Mouse (Mus musculus) brain, embryonic 18.5 days (tissue): ENCODE results near the gene Ppp2ca.
"Not testable (repeated sequence)": the region's sequence is repeated elsewhere in the genome, so short reads cannot be mapped to it uniquely, and the experiment has no call there.

ENCODE experiments used
- DNase-seq: peaks from one replicate; pipeline ENCODE4 v3.0.0-alpha.2; 2012; ENCODE audit warnings: low read depth, low spot score

Ppp2ca gene

DNA sequence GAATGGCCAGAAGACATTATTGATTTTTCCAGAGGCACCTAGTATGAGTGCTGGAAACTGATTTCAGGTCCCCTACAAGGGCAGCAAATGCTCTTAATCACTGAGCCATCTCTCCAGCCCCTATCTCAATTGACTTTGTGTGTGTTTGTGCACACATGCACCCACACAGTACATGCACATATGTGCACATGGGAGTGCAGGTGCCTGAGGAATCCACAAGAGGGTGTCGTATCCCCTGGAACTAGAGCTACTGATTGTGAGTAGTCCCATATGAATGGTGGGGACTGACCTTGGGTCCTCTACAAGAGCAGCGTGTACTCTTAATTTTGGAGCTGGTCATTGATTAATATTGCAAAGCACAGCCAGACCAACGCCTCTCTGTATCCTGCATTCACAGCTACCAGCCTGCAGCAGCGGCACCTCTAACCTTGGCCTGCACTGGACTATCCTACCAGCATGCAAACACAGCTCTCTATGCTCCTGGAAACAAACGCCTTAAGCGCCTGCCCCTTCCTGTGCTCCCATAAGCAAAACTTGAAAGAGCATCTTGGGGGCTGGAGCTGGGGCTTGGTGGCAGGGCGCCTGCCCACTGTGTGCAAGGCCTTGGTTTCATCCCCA lies 32.1 kb downstream of the Ppp2ca start:
- no peak for DNase-seq

DNA sequence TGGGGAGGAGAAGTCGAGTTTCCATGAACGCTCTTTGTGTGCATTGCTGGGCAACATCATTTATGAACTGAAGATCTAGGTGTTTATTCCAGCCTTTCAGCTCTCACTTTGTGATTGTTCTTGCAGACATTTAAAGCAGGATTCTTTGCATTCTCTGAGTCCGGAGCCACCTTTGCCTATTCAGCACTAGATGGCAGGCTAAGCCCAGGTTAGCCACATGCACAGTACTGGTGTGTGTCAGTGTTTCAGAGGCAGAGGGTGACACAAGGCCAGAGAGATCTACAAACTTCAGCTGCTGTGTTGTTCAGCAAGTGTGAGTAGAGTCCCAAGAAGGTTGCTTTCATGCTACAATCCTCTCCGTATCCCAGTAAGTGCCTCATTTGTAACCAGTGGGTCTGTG lies 45.2 kb downstream of the Ppp2ca start:
- not testable (repeated sequence) for DNase-seq

DNA sequence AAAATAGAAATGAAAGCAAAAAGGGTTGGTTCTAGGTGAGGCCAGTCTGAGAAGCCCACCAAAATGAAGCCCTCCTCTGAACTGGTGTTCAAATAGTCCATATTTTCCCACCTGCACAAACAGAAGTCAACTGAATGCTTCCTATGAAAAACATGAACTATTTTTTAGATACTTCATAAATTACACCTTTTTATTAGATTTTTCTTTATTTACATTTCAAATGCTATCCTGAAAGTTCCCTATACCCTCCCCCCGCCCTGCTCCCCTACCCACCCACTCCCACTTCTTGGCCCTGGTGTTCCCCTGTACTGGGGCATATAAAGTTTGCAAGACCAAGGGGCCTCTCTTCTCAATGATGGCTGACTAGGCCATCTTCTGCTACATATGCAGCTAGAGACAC lies 46.9 kb downstream of the Ppp2ca start, which contains the start of gene Olfr1373:
Gene Olfr1373, minus strand, starts transcription at position 101 of the 400 bp plus-strand sequence.
- not testable (repeated sequence) for DNase-seq

DNA sequence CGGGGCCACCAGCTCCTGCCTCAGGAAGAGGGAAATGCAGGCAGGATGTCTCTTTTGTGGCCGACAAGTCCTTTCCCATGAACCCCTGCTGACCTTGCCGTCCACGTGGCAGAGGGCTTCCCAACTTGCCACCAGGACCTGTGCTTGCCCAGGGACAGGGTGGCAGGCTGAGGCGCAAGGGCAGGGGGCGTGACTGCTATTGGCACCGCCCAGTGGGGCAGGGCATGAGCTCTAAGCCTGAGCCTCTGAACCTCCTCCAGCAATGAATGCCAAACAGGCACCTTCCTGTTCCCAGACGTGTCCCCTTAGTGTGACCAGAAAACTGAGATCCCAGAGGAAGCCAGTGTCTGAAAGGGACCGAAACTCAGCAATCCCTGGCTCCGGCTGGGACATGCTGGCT lies 65.4 kb downstream of the Ppp2ca start:
- DNase-seq = no peak

DNA sequence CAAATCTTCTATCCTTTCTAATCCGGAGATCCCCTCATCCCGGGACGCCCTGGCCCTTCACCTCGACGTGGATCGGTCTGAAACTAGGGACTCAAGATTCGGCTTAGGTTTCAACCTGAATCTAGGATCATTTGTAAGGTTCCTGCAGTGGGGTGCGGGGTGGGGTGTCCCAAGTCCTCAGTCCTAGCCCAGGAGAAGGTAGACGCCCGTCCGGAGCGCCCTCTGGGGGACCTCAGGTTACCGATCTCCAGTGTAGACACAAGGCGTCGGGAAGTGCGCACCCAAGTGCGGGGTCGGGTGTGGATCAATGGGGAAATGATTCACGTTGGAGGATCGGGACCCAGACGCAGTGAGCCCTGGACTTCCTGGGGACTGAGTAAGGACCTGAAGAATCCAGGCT lies 68.6 kb downstream of the Ppp2ca start:
- no peak for DNase-seq

DNA sequence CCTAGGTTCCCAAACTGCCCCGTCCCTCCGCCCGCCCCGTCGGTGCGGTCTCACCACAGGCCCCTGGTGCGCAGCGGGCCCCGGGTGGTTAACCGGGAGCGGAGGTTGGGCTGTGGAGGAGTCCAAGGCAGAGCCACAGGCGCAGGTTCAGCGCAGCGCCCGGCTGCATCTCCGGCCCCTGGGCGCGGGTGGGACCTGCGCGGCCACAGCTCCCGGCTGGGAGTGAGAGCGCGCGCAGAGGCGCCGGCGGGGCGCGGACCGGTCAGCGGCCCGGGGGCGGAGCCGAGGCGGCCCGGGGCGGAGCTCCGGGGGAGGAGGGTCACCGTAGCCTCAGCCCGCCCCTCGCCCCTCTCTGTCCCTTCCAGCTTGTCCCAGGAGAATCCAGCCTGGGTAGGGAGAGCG lies 69.4 kb downstream of the Ppp2ca start:
- DNase-seq = not testable (repeated sequence)

DNA sequence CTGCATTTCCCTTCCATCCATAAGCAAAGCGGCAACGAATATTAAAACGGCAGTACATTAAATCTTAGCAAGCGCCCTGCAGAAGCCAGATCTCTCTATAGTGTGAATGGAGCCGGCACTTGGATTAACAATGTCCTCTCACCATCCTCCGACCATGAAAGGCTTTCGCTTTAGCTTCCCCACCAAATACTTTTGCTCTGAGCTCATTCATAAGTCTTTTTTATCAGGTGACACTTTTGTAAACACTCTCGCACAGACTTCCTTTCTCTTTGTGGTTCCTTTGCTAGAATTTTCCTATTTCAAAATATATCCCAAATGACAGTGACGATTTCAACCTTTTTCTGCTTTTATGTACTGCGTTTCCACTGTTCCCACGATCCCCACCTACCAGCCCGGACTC lies 70.0 kb downstream of the Ppp2ca start:
- DNase-seq = no peak
